Mouse (Mus musculus) mammary gland, adult 2 months (tissue): ENCODE results near the gene Obox5. TPM values are rescaled to one million over a fixed set of nuclear protein-coding genes. Genes with fewer than 3 reads are reported as not detected.

Source experiments
- polyA plus RNA-seq: library from polyadenylated mRNA; depleted of rRNA; stranded (reverse); fragments of >200 nt; gene quantifications from 2 replicates; pipeline ENCODE4 v1.2.3, GENCODE M21; 2012; ENCODE audit warnings: low replicate concordance; rRNA removed

Gene Obox5
- polyA plus RNA-seq = not detected in 2 replicates

GRCm38 (mm10) chr7:15749831-15750230 lies at the start of gene Obox5:
Gene Obox5 (plus strand): TSS chr7:15750131.

Other genes starting within 250 kb of the Obox5 start
- not detected in 2 replicates for gene Obox3, start 110.2 kb upstream of the Obox5 start, polyA plus RNA-seq
- not detected in 2 replicates for gene Obox6, start 89.5 kb downstream of the Obox5 start, polyA plus RNA-seq
- gene Crx, start 129.8 kb downstream of the Obox5 start, polyA plus RNA-seq = not detected in 2 replicates
- gene Crxos, start 132.5 kb downstream of the Obox5 start, polyA plus RNA-seq = not detected in 2 replicates
- gene Selenow, start 172.3 kb downstream of the Obox5 start, polyA plus RNA-seq = 617 and 770 TPM in 2 replicates
- gene Nop53, start 195.9 kb downstream of the Obox5 start, polyA plus RNA-seq = 72.8 and 184 TPM in 2 replicates
- gene Ehd2, start 217.4 kb downstream of the Obox5 start, polyA plus RNA-seq = 226 and 292 TPM in 2 replicates